In genomic region chr5:140764921-140765613, GRCm38 (mm10) we compare ENCODE assay signal across 9 mouse cellular contexts. TPM values are rescaled to one million over a fixed set of nuclear protein-coding genes. Genes with fewer than 3 reads are reported as not detected.
DNase-seq lines count a peak whose midpoint lies in the region; ATAC-seq and TF ChIP-seq lines count a peak whose summit lies in the region.
"Had no signal": no experiment of that assay in that cellular context is flagged by ENCODE, and none has a peak within 500 bp of the region (broad histone marks: within the 10 kb centered on the region; RNA-seq: fewer than 3 reads in every experiment).

No protein-coding gene starts in this region.

- H3K9me3 ChIP-seq in midbrain, embryonic 10.5 days (replicated peaks): no peaks in the 10 kb centered on the region
- no peaks in the 10 kb centered on the region for H3K9me3 ChIP-seq in midbrain, postnatal 0 days (ENCODE audit: low read length)
- no peaks in the 10 kb centered on the region for H3K9me3 ChIP-seq in heart, embryonic 13.5 days
- H3K9me3 ChIP-seq in limb, embryonic 10.5 days (replicated peaks): no peaks in the 10 kb centered on the region
- H3K9me3 ChIP-seq in stomach, embryonic 14.5 days (ENCODE audit: control insufficient read depth, low read depth, low read length): no peaks in the 10 kb centered on the region
- H3K9me3 ChIP-seq: hindbrain, embryonic 15.5 days had no signal

- H3K9ac ChIP-seq in midbrain, postnatal 0 days (replicated peaks; ENCODE audit: low read length, poor library complexity, severe bottlenecking): no peak overlapping the region
- 0 out of 2 replicates have a peak overlapping the region, but pooled peaks have one; percentile 4 for H3K9ac ChIP-seq in heart, embryonic 13.5 days
- H3K9ac ChIP-seq in stomach, embryonic 14.5 days (replicated peaks; ENCODE audit: low read depth, low read length): no peak overlapping the region
- H3K9ac ChIP-seq: hindbrain, embryonic 15.5 days had no signal

- H3K4me3 ChIP-seq in midbrain, embryonic 10.5 days: no peak overlapping the region
- no peak overlapping the region for H3K4me3 ChIP-seq in midbrain, postnatal 0 days (ENCODE audit: low read depth, low read length)
- no peak overlapping the region for H3K4me3 ChIP-seq in heart, embryonic 13.5 days
- no peak overlapping the region for H3K4me3 ChIP-seq in limb, embryonic 10.5 days
- no peak overlapping the region for H3K4me3 ChIP-seq in stomach, embryonic 14.5 days (ENCODE audit: low read depth, low read length)
- H3K4me3 ChIP-seq: hindbrain, embryonic 15.5 days had no signal

- H3K27ac ChIP-seq in midbrain, embryonic 10.5 days (replicated peaks): peak overlapping the region; percentile 63
- H3K27ac ChIP-seq in midbrain, postnatal 0 days (ENCODE audit: low read depth, low read length): no peak overlapping the region
- peak overlapping the region; percentile 82 for H3K27ac ChIP-seq in heart, embryonic 13.5 days (replicated peaks)
- H3K27ac ChIP-seq in limb, embryonic 10.5 days: peak overlapping the region; percentile 46; the same call in 1 of the 2 replicates
- H3K27ac ChIP-seq in stomach, embryonic 14.5 days (ENCODE audit: low read length): peak overlapping the region; percentile 34; the same call in 1 of the 2 replicates
- H3K27ac ChIP-seq: hindbrain, embryonic 15.5 days had no signal

- no peaks in the 10 kb centered on the region for H3K27me3 ChIP-seq in midbrain, embryonic 10.5 days (ENCODE audit: low read depth, poor library complexity, severe bottlenecking)
- H3K27me3 ChIP-seq in midbrain, postnatal 0 days (ENCODE audit: insufficient read depth, low read length): no peaks in the 10 kb centered on the region
- H3K27me3 ChIP-seq in heart, embryonic 13.5 days (replicated peaks): no peaks in the 10 kb centered on the region
- H3K27me3 ChIP-seq in limb, embryonic 10.5 days (ENCODE audit: low read depth, poor library complexity, severe bottlenecking): no peaks in the 10 kb centered on the region
- H3K27me3 ChIP-seq in stomach, embryonic 14.5 days (ENCODE audit: control insufficient read depth, insufficient read depth, low read length): no peaks in the 10 kb centered on the region
- H3K27me3 ChIP-seq: hindbrain, embryonic 15.5 days had no signal

- no peak for TF ChIP-seq CTCF in midbrain, postnatal 0 days (IDR thresholded peaks at IDR 0.05)

- no peak for DNase-seq in midbrain, embryonic 10.5 days (ENCODE audit: low spot score)
- DNase-seq in midbrain, postnatal 0 days (ENCODE audit: low spot score): no peak
- DNase-seq in limb, embryonic 10.5 days (ENCODE audit: low spot score): no peak
- no peak for DNase-seq in cerebellum, postnatal 25 days
- DNase-seq in frontal cortex, adult 2 months (ENCODE audit: extremely low spot score in 1 of 2, low spot score in 1 of 2): no peak
- DNase-seq in urinary bladder, adult 2 months (ENCODE audit: low spot score): no peak

- 76% methylated on average over 6 of the region's 6 CpGs for WGBS in midbrain, embryonic 10.5 days
- 71% methylated on average over 6 of the region's 6 CpGs for WGBS in midbrain, postnatal 0 days
- 57% methylated on average over 6 of the region's 6 CpGs for WGBS in heart, embryonic 13.5 days
- 70% methylated on average over 6 of the region's 6 CpGs for WGBS in limb, embryonic 10.5 days
- 55% methylated on average over 6 of the region's 6 CpGs for WGBS in stomach, embryonic 14.5 days

- H3K4me2 ChIP-seq in midbrain, postnatal 0 days (ENCODE audit: low read depth, low read length, poor library complexity, severe bottlenecking): no peak overlapping the region
- H3K4me2 ChIP-seq in heart, embryonic 13.5 days: no peak overlapping the region
- no peak overlapping the region for H3K4me2 ChIP-seq in stomach, embryonic 14.5 days (replicated peaks; ENCODE audit: low read depth, low read length)
- H3K4me2 ChIP-seq: hindbrain, embryonic 15.5 days had no signal

- no peak for ATAC-seq in midbrain, postnatal 0 days (ENCODE audit: low FRiP score)
- no peak for ATAC-seq in heart, embryonic 13.5 days (ENCODE audit: extremely low read depth, insufficient number of reproducible peaks, low FRiP score, low TSS enrichment)
- ATAC-seq in stomach, embryonic 14.5 days (ENCODE audit: insufficient number of reproducible peaks, insufficient read depth, low FRiP score, low read depth): no peak

- H3K4me1 ChIP-seq in midbrain, embryonic 10.5 days: peaks cover 27% of the 10 kb centered on the region
- peaks cover 8% of the 10 kb centered on the region; the same call in 1 of the 2 replicates for H3K4me1 ChIP-seq in midbrain, postnatal 0 days (ENCODE audit: insufficient read depth, low read length)
- H3K4me1 ChIP-seq in heart, embryonic 13.5 days: peaks cover 61% of the 10 kb centered on the region
- H3K4me1 ChIP-seq in limb, embryonic 10.5 days: peaks cover 15% of the 10 kb centered on the region
- peaks cover 20% of the 10 kb centered on the region for H3K4me1 ChIP-seq in stomach, embryonic 14.5 days (ENCODE audit: control insufficient read depth, insufficient read depth, low read length)

- peaks cover 26% of the 10 kb centered on the region for H3K36me3 ChIP-seq in midbrain, embryonic 10.5 days
- H3K36me3 ChIP-seq in midbrain, postnatal 0 days (ENCODE audit: insufficient read depth, low read length): peaks cover 16% of the 10 kb centered on the region
- H3K36me3 ChIP-seq in heart, embryonic 13.5 days: peaks cover 33% of the 10 kb centered on the region
- peaks cover 34% of the 10 kb centered on the region for H3K36me3 ChIP-seq in limb, embryonic 10.5 days
- H3K36me3 ChIP-seq in stomach, embryonic 14.5 days (ENCODE audit: control insufficient read depth, insufficient read depth, low read length): peaks cover 21% of the 10 kb centered on the region

RNA-seq across cellular contexts. Expression of gene Amz1, which starts 41.1 kb away (rescaled TPM):
- polyA plus RNA-seq in midbrain, embryonic 10.5 days (2016; fragmentation: Nextera tagmentation; extraction: Ambion mirVana): 0.78 and 1.2 TPM in 2 replicates
- total RNA-seq in midbrain, postnatal 0 days (2014; rRNA removed): 14.4 and 14.9 TPM in 2 replicates
- 15.6 and 15.9 TPM in 2 replicates for polyA plus RNA-seq in midbrain, postnatal 0 days (2015; fragmentation: Nextera tagmentation; extraction: Ambion mirVana)
- 0.59 and 0.60 TPM in 2 replicates for polyA plus RNA-seq in heart, embryonic 13.5 days (2015; fragmentation: Nextera tagmentation; extraction: Ambion mirVana)
- 0.88 and 1.1 TPM in 2 replicates for polyA plus RNA-seq in limb, embryonic 10.5 days (2016; fragmentation: Nextera tagmentation; extraction: Ambion mirVana)
- 1.1 and 1.2 TPM in 2 replicates for polyA plus RNA-seq in stomach, embryonic 14.5 days (2014; fragmentation: Nextera tagmentation; extraction: Ambion mirVana)
- polyA plus RNA-seq in frontal cortex, adult 2 months (2012; rRNA removed): 15.3 and 17.0 TPM in 2 replicates
- polyA plus RNA-seq in urinary bladder, adult 2 months (2012; rRNA removed): 1.2 TPM in 2 replicates
